Mouse (Mus musculus) olfactory bulb, adult 2 months (tissue): ENCODE measurements around the gene Csf3.

Experiments used
- CTCF ChIP-seq: fragments of 200-500 bp; IDR thresholded peaks from 2 replicates; pipeline ENCODE4 v1.5.1; 2012; ENCODE audit warnings: low read depth, mild to moderate bottlenecking, low read length, moderate library complexity; ENCODE audit not compliant: insufficient read depth
- POLR2A ChIP-seq: fragments of 200-500 bp; IDR thresholded peaks from 2 replicates; pipeline ENCODE4 v1.6.1; 2012; ENCODE audit warnings: mild to moderate bottlenecking, low read depth, low read length, moderate library complexity; ENCODE audit not compliant: insufficient read depth

DNA sequence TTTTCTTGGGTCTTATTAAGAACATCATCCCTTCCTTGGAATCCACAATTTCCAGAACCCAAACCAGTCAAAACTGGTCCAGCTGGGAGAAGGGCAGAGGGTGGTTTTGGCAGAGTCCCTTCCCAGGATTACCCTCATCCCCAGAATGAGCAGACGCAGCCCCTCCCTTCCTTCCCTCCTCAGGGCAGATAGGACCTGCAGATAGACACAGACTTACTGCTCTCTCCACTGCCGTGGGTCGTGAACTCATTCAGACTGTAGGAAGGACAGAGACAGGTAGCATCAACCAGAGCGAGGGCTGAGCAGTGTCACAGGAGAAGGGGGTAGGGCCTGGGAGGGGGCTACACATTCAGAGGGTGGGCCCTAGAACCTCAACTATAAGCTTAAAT, 10.0 kb downstream of the Csf3 start:
- TF ChIP-seq CTCF (no peak), POLR2A (no peak)
